Mouse (Mus musculus) kidney, postnatal 4 days (tissue): ENCODE results near the gene Abi3.
"Not testable (repeated sequence)": the region's sequence is repeated elsewhere in the genome, so short reads cannot be mapped to it uniquely, and the experiment has no call there.

Experiments
- DNase-seq, 2 experiments: peaks; one replicate each; pipeline ENCODE4 v3.0.0; 2021; ENCODE audit warnings: mixed read lengths in 2 of 2

The Abi3 gene

DNA sequence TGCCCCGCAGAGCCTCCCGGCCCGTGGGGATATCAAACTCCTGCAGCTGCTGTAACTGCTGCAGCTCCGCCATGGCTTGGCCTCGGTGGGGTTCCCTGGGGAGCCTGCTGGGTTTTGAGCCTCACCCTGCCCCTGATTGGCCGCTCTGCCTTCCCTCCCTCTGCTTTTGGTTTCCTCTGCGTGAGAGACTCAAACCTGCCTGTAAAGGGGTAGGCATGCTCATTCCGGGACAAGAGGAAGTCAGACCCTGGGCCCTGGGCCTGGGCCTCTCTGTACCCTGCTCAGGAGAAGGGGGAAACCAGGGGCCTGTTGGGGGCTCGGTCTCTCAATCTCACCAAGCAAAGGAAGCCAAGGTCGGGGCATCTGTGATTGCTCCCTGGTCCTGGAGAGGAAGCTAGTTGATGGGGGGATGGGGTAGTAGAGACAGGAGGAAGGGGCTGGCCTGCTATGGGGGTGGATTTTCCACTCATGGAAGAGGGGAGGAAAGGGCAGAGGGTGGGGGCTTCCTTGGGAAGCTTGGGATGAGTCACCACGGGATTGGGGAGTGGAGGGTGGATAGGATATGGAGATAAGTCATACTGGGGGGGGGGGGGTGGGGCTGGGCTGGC is at the start of gene Abi3:
Abi3 (minus strand) TSS at position 403 of the 608 bp plus-strand sequence.
- peak; percentile 38 to 58 for DNase-seq

DNA sequence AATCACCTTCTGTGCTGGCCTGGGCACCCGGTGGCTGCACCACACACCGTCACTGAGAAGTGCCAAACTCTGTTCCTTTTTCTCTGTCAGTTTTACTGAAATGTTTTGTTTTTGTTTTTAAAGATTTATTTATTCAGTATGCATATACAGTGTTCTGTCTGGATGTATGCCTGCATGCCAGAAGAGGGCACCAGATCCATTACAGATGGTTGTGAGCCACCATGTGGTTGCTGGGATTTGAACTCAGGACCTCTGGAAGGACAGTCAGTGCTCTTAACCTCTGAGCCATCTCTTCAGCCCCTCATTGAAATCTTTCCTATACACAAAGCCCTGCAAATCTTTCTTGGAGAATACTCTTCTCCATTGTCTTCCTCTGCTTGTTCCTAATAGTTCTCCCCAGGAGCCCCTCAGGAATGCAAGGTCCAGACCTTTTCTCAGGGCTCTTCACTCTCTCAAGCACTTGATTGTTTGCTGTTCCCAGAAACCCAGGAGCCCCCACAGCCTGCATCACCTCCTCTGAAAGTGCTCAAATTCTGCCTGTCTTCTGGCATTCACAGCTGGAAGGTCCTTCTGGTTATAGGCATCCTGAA is 48.3 kb upstream of the Abi3 start:
- no peak for DNase-seq

DNA sequence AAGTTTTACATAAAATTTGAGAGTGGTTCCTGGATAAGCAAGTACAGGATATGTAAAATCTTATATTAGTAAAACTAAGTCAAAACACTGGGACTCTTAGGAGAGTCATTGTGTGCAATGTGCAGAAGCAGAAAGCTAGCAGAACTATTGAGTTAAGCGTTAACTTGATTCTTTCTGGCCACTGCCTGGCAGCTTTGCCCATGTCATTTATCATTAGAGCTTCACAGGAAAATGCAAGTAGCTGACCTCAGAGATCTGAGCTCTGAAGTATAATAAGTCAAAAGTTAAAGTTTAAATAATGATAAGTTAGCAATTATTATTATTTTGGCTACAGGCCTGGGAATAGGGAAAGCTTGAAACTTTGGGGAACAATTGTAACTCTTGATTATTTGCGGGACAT is 37.6 kb upstream of the Abi3 start:
- not testable (repeated sequence) for DNase-seq

DNA sequence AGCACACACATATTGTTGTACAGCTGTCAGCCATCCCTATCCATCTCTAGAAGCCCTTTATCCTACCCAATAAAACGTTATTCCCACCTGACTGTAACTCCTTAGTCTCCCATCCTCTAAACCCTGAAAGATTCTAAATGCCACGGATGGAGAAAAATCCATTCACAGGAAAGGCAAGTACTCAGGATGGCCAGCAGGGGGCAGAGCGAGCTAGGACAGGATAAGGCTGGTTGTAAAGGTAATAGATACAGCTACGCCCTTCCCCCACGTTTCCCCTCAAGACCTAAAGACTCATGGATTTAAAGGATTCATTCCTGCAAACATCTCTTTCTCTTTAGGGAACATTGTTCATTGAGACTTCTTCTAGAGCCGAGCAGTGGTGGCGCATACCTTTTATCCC is 34.0 kb upstream of the Abi3 start:
- DNase-seq: peak; percentile 84 to 85

DNA sequence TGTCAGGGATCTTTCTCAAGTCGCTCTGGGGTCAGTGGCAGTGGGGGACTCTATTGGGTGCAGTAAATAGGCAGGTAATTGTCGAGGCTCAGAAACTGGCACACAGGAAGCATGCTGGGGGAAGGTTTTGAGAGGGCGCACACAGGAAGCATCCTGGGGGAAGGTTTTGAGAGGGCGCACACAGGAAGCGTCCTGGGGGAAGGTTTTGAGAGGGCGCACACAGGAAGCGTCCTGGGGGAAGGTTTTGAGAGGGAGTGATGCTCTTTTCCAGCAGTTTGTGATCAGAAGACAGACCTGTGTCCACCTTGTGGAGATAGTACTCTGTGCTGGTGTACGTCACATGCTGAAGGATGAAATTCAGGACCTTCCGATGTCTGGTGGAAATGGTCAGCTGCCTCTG is 33.5 kb upstream of the Abi3 start:
- DNase-seq: peak; percentile 12 to 41

DNA sequence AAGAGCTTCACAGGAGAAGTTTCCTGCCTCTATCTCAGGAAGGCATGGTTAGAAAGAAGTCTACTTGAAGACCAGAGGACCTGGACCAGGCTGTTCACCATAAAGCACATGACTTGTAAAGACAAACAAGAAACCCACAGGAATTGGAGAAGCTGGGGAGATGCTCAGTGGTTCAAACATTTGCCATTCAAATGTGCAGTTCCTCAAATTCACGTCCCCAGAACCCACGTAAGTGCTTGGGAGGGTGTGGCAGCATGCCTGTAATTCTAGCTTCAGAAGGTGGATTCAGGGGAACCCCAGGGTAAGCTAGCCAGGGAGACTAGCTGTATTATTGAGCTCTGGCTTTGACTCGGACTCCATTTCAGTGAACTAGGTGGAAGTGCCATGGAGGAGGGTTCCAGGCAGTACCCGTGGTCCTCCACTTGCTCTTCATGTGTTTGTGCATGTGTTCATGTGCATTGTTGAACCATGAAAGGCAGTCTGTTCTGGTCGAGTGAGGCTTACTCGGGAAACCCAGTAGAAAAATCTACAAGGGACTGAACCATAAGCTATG is 27.7 kb upstream of the Abi3 start:
- no peak for DNase-seq

DNA sequence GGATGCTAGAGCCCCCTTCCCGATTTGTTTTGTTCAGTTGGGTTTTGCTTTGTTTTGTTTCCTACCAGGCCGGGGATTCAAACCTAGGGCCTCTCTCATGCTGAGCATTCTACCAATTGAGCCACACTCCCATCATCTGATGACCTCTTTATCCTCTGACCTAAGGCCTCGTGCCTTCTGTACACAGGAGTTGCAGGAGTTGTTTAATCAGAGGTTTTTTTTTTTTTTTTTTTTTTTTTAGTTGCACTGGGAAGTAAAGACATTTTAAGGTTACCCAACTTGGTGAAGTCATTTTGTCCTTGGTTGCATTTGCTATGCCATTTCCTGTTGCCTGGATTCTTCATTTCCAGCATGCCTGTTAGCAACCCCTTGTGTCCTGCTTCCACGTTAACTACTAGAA is 27.2 kb upstream of the Abi3 start:
- DNase-seq: no peak

DNA sequence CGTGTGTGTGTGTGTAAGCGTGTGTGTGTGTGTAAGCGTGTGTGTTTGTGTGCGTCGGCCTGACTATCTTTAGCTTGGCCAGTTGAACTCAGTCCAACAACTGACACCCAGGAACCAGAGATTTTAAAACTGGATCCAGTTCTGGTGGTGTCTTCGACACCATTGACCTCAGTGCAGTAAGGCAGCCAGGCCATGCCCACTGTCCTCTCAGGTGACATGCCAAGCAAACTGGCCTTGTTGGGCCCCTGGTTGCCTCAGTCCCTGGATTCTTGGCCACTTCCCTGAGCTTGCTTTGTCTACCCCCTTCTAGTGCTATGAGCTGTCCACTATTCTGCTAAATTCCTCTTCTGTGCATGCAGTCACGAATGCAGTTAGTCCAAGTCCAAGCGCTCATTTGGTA is 19.1 kb upstream of the Abi3 start:
- no peak for DNase-seq

DNA sequence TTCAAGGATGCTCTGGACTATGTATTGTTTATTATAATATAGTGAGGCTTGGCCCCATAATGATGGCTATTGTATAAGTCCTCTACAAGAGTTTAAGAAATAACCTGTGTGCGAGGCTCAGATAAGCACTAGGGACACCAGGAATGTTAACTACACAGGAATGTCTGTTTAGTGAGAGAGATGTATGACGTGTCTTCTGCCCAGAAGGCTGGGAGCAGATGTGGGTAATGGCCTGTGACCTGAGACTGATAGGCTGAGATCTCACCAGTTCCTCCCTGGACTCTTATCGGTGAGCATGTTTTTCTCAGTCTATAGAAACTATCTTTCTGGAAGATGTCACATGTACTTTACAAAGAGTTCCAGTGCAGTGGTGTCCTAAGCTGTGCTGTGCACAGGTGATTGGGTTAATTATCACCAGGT is 17.8 kb upstream of the Abi3 start:
- DNase-seq: peak in 1 of 2 experiments; percentile 33

DNA sequence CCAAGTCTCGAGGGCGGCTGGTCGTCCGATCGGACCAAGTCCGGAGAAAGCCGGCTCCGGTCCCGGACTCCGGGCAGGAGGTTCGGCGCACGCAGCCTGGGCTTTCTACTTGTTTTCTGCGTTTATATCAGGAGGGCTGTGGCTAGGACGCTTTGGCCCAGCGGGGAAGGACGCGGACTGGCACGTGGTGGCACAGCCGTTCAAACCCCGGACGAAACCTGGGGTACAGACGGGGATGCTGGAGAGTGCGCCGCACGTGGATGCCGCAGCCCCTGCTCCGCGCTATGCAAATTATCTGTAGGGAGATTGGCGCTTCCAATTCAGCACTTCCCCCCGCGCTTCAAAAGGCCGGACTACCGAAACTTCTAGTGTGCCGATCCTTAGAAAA is 17.2 kb upstream of the Abi3 start:
- DNase-seq: peak in 1 of 2 experiments; percentile 84

DNA sequence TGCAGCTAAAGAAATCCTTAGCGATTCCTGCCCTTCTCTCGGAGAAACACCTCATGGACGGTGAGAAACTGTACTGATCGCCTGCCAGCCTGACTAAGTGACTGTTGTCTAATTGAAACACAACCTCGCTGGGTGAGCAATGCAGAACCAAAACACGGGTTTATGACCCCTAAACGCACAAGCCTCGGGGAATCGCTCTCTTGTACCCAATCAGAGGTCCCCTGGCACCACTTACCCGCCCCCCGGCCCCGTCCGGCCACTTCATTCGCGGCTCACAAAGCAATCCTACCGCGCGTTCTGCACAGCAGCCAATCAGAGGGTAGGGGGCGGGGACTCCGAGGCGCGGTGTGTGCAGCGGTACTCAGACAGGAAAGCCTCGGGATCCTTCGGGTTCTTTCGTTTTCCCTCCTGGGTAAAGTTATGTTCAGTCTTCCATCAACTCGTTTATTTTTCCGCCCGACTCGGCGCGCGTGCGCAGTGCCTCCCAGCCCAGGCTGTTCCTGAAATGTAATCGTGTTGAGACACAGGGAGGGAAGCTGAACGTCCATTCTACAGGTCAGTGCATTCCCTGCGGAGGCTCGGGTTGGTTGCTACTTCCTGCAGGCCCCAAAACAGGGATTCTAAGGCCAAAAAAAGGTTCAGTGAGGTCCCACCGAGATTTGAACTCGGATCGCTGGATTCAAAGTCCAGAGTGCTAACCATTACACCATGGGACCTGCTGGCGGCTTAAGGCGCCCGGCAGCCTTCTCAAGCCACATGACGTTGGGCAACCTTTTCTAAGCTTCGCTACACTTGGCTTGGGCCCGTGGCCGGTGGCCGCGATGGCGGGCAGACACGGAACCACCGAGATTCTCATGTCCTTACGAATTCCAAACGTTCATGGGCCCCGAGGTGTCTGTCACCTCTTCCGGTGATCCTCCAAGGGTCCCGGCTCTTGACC is 16.5 kb upstream of the Abi3 start:
- peak; percentile 97 to 99 for DNase-seq

DNA sequence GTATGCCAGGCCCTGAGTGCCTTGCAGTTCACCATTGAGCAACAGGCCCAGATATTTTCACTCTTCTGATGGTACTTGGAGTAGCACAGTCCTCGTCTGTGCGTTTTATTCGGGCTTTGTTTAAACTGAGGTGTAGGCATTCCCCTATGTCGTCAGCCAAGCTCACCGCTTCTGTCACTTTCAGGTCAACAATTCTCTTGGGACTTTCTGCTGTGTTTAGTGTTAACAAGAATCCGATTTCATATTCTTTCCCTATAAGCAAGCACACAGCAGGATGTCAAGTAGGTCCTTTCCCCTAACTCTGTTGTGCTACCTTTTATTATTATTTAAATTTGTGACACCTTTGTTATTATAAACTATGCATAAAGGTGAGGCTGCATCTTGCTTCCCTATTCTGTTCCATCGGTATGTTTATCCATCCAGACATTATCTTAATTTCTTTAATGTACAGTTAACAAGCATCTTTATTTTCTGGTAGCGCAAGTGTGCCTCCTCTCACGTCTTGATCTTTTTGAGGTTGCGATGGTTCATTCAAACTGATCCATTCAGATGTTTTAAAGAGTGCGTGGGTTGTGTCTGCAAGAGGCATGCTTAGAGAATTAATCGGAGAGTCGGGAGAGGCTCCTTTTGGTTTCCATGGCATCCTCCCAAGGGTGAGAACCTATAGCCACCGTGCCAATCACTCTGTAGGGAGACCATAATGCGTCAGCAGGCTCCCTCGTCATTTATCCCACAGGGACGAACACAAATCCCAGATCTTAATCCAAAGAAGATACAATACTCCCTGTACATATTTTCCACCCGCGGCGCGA is 15.6 kb upstream of the Abi3 start:
- DNase-seq: no peak

DNA sequence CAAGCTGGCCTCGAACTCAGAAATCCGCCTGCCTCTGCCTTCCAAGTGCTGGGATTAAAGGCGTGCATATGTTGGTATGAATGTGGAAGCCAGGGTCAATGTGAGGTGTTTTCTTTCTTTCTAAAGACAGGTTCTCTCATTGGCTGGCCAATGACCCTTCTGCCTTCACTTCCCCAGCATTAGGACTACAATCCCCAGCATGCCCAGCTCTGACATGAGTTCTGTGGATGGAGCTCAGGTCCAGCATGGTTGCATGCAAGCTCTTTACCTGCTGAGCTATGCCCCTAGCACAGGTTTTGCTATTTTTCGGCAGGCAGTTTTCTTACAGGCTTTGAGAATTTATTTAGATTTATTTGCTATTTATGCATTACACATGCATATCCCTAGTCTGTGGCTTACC is 15.0 kb upstream of the Abi3 start:
- no peak for DNase-seq

DNA sequence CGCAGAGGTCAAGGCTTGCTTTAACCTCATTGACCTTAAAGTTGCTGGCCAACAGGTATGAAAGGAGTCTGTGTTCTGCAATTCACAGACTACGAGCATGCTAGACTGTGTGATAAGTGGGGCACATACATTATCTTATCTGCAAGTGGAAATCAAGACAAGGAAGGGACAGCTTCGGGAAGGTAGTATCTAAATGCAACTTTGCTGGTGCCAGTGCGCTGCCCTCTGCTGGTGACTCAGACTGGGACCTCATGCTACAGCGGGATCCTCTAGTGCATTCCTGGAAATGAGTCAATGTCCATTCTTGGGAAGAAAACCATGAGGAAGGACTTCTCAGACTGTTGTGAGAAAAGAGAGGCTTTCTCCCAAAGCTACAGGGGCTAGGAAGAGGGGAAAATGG is 11.4 kb upstream of the Abi3 start:
- peak; percentile 81 to 85 for DNase-seq

DNA sequence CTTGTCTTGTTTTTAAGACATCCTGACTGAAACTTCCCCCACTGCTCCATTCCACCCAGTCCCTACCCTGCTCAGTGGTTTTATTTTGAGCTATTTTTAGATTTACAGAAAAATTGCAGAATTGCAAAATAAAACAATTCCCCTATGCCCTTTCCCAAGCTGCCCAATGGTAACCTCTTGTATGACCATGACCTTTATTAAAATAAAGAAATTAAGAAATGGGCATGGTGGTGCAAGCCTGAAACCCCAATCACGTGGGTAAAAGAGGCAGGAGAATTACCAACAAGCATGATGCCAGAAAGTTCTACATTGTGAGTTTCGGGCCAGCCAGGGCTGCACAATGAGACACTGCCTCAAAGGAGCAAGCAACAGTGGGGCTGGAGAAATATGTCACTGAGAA is 8.6 kb upstream of the Abi3 start:
- DNase-seq: no peak

DNA sequence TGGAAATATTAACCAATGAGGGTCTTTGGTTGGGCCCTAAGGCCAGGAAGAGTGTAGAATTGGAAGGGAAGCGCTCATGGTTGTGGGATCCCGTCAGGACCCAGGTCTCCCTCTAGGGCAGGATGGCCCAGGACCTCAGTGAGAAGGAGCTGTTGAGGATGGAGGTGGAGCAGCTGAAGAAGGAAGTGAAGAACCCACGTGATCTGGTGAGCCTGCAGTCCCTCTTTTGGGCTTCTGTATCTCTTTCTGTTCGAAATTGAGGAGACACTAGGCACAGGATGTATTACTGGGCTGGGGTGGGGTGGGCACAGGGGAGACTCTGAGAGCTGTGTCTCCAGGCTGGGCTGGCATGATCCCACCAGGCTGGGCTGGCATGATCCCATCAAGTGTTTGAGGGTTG is 2.7 kb upstream of the Abi3 start:
- DNase-seq: no peak

DNA sequence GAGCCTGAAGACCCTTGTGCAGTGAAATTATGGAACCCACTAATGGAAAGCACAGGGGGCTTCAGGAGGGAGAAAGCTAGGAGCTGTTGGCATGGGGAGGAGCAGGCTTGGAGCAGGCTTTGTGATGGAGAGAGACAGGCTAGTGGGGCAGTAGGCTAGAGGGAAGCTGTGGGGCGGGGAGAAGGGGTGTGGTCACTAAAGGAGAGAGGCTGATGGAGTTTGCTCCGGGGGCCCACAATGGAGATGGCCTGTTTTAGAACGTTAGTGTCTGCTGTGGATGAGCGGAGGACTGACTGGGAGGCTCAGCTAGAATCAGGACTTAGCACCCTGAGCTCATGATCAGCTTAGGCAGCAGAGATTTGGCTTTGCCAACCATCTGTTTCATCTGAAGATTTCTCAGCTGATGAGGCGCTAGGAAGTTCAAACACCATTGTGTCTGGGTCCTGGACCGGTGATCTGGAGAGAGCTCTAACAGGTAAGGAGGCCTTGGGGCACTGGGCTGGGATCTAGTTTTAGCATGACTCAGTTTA is 1.2 kb upstream of the Abi3 start:
- DNase-seq: peak in 1 of 2 experiments; percentile 30

DNA sequence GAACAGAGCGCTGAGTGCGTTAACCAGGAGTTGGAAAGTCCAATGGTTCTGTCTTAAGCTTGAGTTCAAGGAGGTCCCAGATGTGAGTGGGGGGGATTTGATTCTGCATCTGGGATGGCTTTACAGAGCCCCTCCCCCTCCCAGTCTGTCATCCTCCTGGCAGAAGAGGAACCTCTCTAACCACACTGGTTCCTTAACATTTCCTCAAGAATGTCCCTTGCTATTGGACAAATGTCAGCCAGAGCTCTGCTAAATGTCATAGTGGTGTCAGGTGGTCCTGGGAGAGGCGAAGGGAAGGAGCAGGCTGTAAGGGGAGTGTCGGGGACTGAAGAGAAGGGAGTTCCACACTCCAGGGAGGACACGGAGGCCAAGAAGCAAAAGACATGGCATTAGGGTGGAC is 677 bp upstream of the Abi3 start:
- DNase-seq: peak in 1 of 2 experiments; percentile 38

DNA sequence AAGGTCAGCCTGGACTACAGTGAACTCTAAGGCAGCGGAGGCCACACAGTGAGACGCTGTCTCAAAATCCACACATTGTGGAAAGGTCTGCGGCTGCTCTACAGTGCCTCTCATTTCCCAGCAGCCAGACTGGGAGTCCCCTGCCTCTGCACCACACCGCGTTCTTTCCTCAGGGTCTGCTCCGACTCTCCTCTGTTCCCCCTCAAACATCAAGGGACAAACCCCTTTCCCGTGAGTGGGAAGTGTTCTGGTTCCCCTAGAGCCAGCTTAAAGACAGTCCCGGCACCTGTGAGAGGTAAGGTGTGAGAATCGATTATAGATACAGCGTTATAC is 812 bp downstream of the Abi3 start:
- DNase-seq: no peak

DNA sequence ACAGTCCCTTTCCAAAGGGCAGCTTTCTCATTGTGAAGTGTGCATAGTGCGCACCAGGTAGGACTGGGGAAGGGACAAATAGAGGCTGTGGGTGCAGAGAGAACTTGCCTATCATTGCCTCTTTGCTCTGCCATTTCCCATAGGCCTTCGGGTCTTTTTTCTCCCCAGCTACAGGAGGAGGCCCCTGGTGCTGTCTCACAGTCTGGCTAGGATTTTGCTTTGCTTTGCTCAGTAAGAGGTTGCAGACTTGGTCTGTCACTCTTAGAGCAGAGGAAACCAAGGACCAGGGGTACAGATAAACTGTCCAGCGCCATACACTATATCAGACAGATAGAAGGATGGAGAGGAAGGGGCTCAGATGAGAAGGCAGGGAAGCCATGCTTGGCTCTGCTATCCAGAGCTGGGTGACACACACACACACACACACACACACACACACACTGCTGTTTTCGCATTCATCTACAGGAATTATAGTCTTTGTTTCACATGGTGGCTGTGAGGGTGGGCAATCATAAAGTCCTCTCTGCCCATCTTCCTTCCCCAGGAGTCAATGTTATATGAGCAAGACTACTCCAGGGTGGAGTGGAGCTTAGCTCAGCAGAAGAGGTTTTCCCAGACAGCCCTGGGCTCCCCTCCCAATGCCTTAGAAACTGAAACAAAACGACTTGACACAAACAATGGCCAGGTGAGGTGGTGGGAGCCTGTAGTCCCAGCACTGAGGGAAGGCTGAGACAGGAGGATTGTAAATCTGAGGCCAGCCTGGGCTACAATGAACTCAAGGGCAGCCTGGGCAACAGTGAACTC is 1.4 kb downstream of the Abi3 start:
- DNase-seq: no peak

DNA sequence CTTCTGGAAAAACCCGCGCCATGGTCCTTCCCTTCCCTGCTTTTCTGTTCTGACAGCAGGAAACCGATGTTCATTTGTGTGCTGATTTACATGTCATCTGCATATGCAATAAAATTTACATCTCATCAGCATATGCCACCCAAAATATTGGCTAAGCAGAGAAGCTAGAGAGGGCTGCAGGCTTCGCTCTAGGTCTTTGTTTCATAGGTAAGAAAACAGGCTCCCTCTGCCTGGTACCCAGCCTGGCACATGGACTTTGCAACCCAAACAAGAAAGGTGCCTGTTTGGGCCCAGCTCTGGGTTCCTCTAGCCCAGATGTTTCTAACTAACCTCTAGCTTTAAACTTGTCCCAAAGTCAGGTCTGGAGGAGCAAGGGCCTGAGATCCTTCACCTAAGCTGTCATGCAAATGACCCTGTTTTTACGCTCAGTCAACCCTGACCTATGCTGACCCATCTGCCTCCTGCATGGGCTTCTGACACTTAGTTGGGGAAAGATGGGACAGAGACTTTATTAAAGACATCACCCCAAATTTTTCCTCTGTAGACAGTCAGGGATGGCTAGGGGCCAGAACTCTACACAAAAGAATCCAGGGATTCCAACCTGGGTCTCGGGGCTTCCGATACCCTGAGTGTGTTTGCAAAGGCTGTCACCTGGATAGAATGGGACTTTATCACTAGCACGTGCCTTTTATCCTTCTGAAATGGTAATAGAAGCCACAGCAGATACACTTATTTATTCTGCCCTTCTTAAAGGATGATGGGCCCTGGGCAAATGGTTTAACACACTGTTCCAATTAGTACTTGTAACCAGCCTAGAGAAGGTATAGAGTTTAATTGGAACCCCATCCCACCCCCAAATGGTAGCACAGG is 3.0 kb downstream of the Abi3 start:
- no peak for DNase-seq
